Mouse (Mus musculus) kidney, postnatal 0 days (tissue): ENCODE data around the gene Lamc1. TPM values are rescaled to one million over a fixed set of nuclear protein-coding genes. Genes with fewer than 3 reads are reported as not detected.
A peak's percentile ranks its signal among the peaks of the same experiment; 100 is the strongest.

Experiments used
- ATAC-seq: fragments of 200-750 bp; cut with Nextera tagmentation; replicated peaks from 2 replicates; pipeline ENCODE4 v1.8.0; 2017; ENCODE audit warnings: low read depth, moderate number of reproducible peaks, moderate TSS enrichment, moderate library complexity; ENCODE audit not compliant: low FRiP score
- DNase-seq: peaks from one replicate; pipeline ENCODE4 v3.0.0-alpha.2; 2016; ENCODE audit warnings: low spot score
- H3K27ac ChIP-seq: fragments of 300-500 bp; sonication (generic); 2 replicates; pipeline ENCODE4 v1.5.1; 2014; ENCODE audit warnings: mild to moderate bottlenecking
- H3K27me3 ChIP-seq: fragments of 300-500 bp; sonication (generic); 2 replicates; pipeline ENCODE4 v1.6.1; 2014; ENCODE audit warnings: low read length, mixed read lengths; ENCODE audit not compliant: insufficient read depth
- H3K36me3 ChIP-seq: fragments of 300-500 bp; sonication (generic); 2 replicates; pipeline ENCODE4 v1.6.1; 2014; ENCODE audit warnings: low read length, mixed read lengths; ENCODE audit not compliant: insufficient read depth
- H3K4me1 ChIP-seq: fragments of 300-500 bp; sonication (generic); replicated peaks from 2 replicates; pipeline ENCODE4 v1.6.1; 2014; ENCODE audit warnings: antibody characterized with exemption, low read length, mixed read lengths; ENCODE audit not compliant: insufficient read depth
- H3K4me2 ChIP-seq: fragments of 300-500 bp; sonication (generic); 2 replicates; pipeline ENCODE4 v1.6.1; 2014; ENCODE audit warnings: mild to moderate bottlenecking, low read length, moderate library complexity, mixed read lengths
- H3K4me3 ChIP-seq: fragments of 300-500 bp; sonication (generic); replicated peaks from 2 replicates; pipeline ENCODE4 v1.5.1; 2014; ENCODE audit warnings: low read depth, low read length
- H3K9ac ChIP-seq: fragments of 300-500 bp; sonication (generic); 2 replicates; pipeline ENCODE4 v1.6.1; 2014; ENCODE audit warnings: low read depth, low read length
- H3K9me3 ChIP-seq: fragments of 300-500 bp; sonication (generic); replicated peaks from 2 replicates; pipeline ENCODE4 v1.6.1; 2016; ENCODE audit warnings: low read length, inconsistent platforms, mixed read lengths
- CTCF ChIP-seq: IDR thresholded peaks from 2 replicates; pipeline ENCODE4 v1.5.1; 2016; ENCODE audit warnings: antibody characterized with exemption, low read depth, mild to moderate bottlenecking, moderate library complexity
- WGBS: fragments of 180-500 bp; shearing (Covaris S2); extraction: QIAGEN DNeasy Blood & Tissue Kit; methylation state at CpG from one replicate; pipeline ENCODE4 v1.1.7; 2014; 5-methylcytosine and 5-hydroxymethylcytosine counted together
- polyA plus RNA-seq: library from polyadenylated mRNA; unstranded; fragments of >200 nt; fragmentation: Nextera tagmentation; extraction: Ambion mirVana; gene quantifications from 2 replicates; pipeline ENCODE4 v1.2.1, GENCODE M21; 2015

Lamc1 gene
- 106 and 107 TPM in 2 replicates for polyA plus RNA-seq

- H3K9ac ChIP-seq, result peak within 1 kb of the TSS; percentile 95
- no peaks in the 10 kb centered on the region for H3K36me3 ChIP-seq
- TF ChIP-seq CTCF, result peak; percentile 10; the same call in 1 of the 2 replicates
- peak within 1 kb of the TSS; percentile 84 for H3K4me2 ChIP-seq
- under 1% methylated on average over 74 of the region's 85 CpGs for WGBS
- DNase-seq, result peak; percentile 98
- no peaks in the 10 kb centered on the region for H3K9me3 ChIP-seq
- H3K27ac ChIP-seq, result peak within 1 kb of the TSS; percentile 98
- H3K4me3 ChIP-seq, result peak within 1 kb of the TSS; percentile 98
- ATAC-seq, result peak; percentile 87
- H3K27me3 ChIP-seq, result no peaks in the 10 kb centered on the region
- peaks cover 13% of the 10 kb centered on the region for H3K4me1 ChIP-seq
Observed at GRCm38 (mm10) chr1:153332444-153333295, at the start of gene Lamc1. Gene Lamc1, minus strand, starts transcription at chr1:153332786.

GRCm38 (mm10) chr1:153380746-153381282, 48.2 kb upstream of the Lamc1 start:
- Histone ChIP-seq H3K9ac (no peak overlapping the region), H3K27ac (no peak overlapping the region), H3K36me3 (no peaks in the 10 kb centered on the region), H3K4me3 (no peak overlapping the region), H3K9me3 (no peaks in the 10 kb centered on the region), H3K4me2 (no peak overlapping the region), H3K27me3 (no peaks in the 10 kb centered on the region), H3K4me1 (no peaks in the 10 kb centered on the region)
- no peak for ATAC-seq
- 88% methylated on average over 9 of the region's 9 CpGs for WGBS
- DNase-seq, result no peak
- TF ChIP-seq CTCF, result no peak

- H3K4me1 ChIP-seq, result no peaks in the 10 kb centered on the region
- H3K4me3 ChIP-seq, result no peak overlapping the region
- ATAC-seq, result no peak
- H3K36me3 ChIP-seq, result no peaks in the 10 kb centered on the region
- 72% methylated on average over 5 of the region's 5 CpGs for WGBS
- no peaks in the 10 kb centered on the region for H3K9me3 ChIP-seq
- no peak for TF ChIP-seq CTCF
- H3K4me2 ChIP-seq, result no peak overlapping the region
- DNase-seq, result no peak
- no peaks in the 10 kb centered on the region for H3K27me3 ChIP-seq
- H3K27ac ChIP-seq, result no peak overlapping the region
- no peak overlapping the region for H3K9ac ChIP-seq
Observed at GRCm38 (mm10) chr1:153379832-153380231, 47.2 kb upstream of the Lamc1 start.

GRCm38 (mm10) chr1:153378587-153378986, 46.0 kb upstream of the Lamc1 start:
- no peak overlapping the region for H3K4me2 ChIP-seq
- ATAC-seq (no peak), DNase-seq (no peak)
- no peaks in the 10 kb centered on the region for H3K27me3 ChIP-seq
- H3K27ac ChIP-seq, result no peak overlapping the region
- no peaks in the 10 kb centered on the region for H3K9me3 ChIP-seq
- 59% methylated on average over 6 of the region's 6 CpGs for WGBS
- H3K9ac ChIP-seq, result no peak overlapping the region
- H3K4me1 ChIP-seq, result no peaks in the 10 kb centered on the region
- H3K4me3 ChIP-seq, result no peak overlapping the region
- H3K36me3 ChIP-seq, result no peaks in the 10 kb centered on the region
- no peak for TF ChIP-seq CTCF

- Histone ChIP-seq H3K9me3 (no peaks in the 10 kb centered on the region), H3K36me3 (no peaks in the 10 kb centered on the region), H3K9ac (no peak overlapping the region), H3K4me2 (no peak overlapping the region), H3K4me1 (no peaks in the 10 kb centered on the region), H3K27ac (no peak overlapping the region), H3K4me3 (no peak overlapping the region), H3K27me3 (no peaks in the 10 kb centered on the region)
- no peak for TF ChIP-seq CTCF
- ATAC-seq (no peak), DNase-seq (no peak)
- 38% methylated on average over 6 of the region's 6 CpGs for WGBS
Observed at GRCm38 (mm10) chr1:153376446-153376845, 43.9 kb upstream of the Lamc1 start.

- Histone ChIP-seq H3K4me3 (no peak overlapping the region), H3K27ac (no peak overlapping the region), H3K9ac (no peak overlapping the region), H3K36me3 (no peaks in the 10 kb centered on the region), H3K9me3 (no peaks in the 10 kb centered on the region), H3K27me3 (no peaks in the 10 kb centered on the region), H3K4me1 (no peaks in the 10 kb centered on the region), H3K4me2 (no peak overlapping the region)
- DNase-seq (no peak), ATAC-seq (no peak)
- no peak for TF ChIP-seq CTCF
- 71% methylated on average over 4 of the region's 4 CpGs for WGBS
Observed at GRCm38 (mm10) chr1:153374136-153374535, 41.5 kb upstream of the Lamc1 start.
